Mouse (Mus musculus) CH12.LX (cell line): Measurements from ENCODE around the gene Fryl. TPM values are rescaled to one million over a fixed set of nuclear protein-coding genes. Genes with fewer than 3 reads are reported as not detected.

Source experiments
- DNase-seq: peaks from one replicate; pipeline ENCODE4 v3.0.0-alpha.2; 2013; ENCODE audit errors: extremely low read depth
- H3K27ac ChIP-seq: 2 replicates; pipeline ENCODE4 v1.5.1; 2012; ENCODE audit warnings: low read depth, mild to moderate bottlenecking, control low read depth, moderate library complexity; ENCODE audit not compliant: insufficient read depth
- H3K27me3 ChIP-seq: replicated peaks from 2 replicates; pipeline ENCODE3; 2012; ENCODE audit warnings: inconsistent platforms
- H3K36me3 ChIP-seq, 2 experiments: replicated peaks in 1 of 2; 2 replicates each; pipeline versions ENCODE3 to v1.6.1; 2012; ENCODE audit warnings: inconsistent platforms in 1 of 2, low read length in 1 of 2, mild to moderate bottlenecking in 1 of 2, mixed read lengths in 1 of 2, moderate library complexity in 1 of 2; ENCODE audit not compliant: control insufficient read depth in 1 of 2, insufficient read depth in 1 of 2
- H3K4me1 ChIP-seq, 2 experiments: 2 replicates each; pipeline ENCODE4 v1.6.1; 2012; ENCODE audit warnings: inconsistent platforms in 1 of 2, moderate library complexity in 1 of 2; ENCODE audit not compliant: insufficient read depth in 2 of 2, control insufficient read depth in 1 of 2
- H3K4me2 ChIP-seq: 2 replicates; pipeline ENCODE4 v1.6.1; 2012; ENCODE audit warnings: low read depth, mild to moderate bottlenecking, control low read depth; ENCODE audit not compliant: poor library complexity, insufficient read depth, severe bottlenecking
- H3K4me3 ChIP-seq, 3 experiments: fragments of 150-350 bp in 1 of 3; sonication (generic) in 1 of 3; replicated peaks in 1 of 3; 2 replicates each; pipeline versions ENCODE3 to v1.5.1; 2011 to 2012; ENCODE audit warnings: low read depth in 2 of 3, low read length in 2 of 3, mild to moderate bottlenecking in 2 of 3, moderate library complexity in 2 of 3, control low read depth in 1 of 3, improper control_type of control experiment in 1 of 3, inconsistent platforms in 1 of 3, mixed read lengths in 1 of 3; ENCODE audit not compliant: poor library complexity in 1 of 3
- H3K79me2 ChIP-seq: replicated peaks from 2 replicates; pipeline ENCODE4 v1.6.1; 2012; ENCODE audit warnings: mild to moderate bottlenecking, moderate library complexity; ENCODE audit not compliant: control insufficient read depth, poor library complexity, insufficient read depth, severe bottlenecking; ENCODE audit errors: extremely low read depth
- H3K9ac ChIP-seq: 2 replicates; pipeline ENCODE4 v1.6.1; 2012; ENCODE audit warnings: low read depth, mild to moderate bottlenecking, control low read depth, moderate library complexity; ENCODE audit not compliant: insufficient read depth
- H3K9me3 ChIP-seq: replicated peaks from 2 replicates; pipeline ENCODE3; 2012; ENCODE audit warnings: low read length, inconsistent platforms, mixed read lengths
- CHD1 ChIP-seq: IDR thresholded peaks from 2 replicates; pipeline ENCODE4 v1.6.1; 2012; ENCODE audit warnings: low read depth, low read length, improper control_type of control experiment, inconsistent platforms
- CHD2 ChIP-seq: IDR thresholded peaks from 2 replicates; pipeline ENCODE4 v1.6.1; 2011; ENCODE audit warnings: low read length, improper control_type of control experiment
- CTCF ChIP-seq, 2 experiments: IDR thresholded peaks in 1 of 2; conservative IDR thresholded peaks in 1 of 2; 2 replicates each; pipeline ENCODE4 v1.5.1; 2011 to 2012; ENCODE audit warnings: low read depth in 2 of 2, low read length in 2 of 2, improper control_type of control experiment in 1 of 2, inconsistent platforms in 1 of 2, mild to moderate bottlenecking in 1 of 2, moderate library complexity in 1 of 2
- E2F4 ChIP-seq: IDR thresholded peaks from 2 replicates; pipeline ENCODE4 v1.6.1; 2011; ENCODE audit warnings: low read depth, low read length, improper control_type of control experiment; ENCODE audit not compliant: insufficient replicate concordance
- ETS1 ChIP-seq: conservative IDR thresholded peaks from 2 replicates; pipeline ENCODE4 v1.6.1; 2012; ENCODE audit warnings: low read depth, mild to moderate bottlenecking, inconsistent platforms, low read length, improper control_type of control experiment, moderate library complexity
- HCFC1 ChIP-seq: IDR thresholded peaks from 2 replicates; pipeline ENCODE4 v1.6.1; 2012; ENCODE audit warnings: low read depth, mild to moderate bottlenecking, inconsistent platforms, low read length, improper control_type of control experiment
- IRF4 ChIP-seq: IDR thresholded peaks from 2 replicates; pipeline ENCODE4 v1.6.1; 2014; ENCODE audit warnings: low read depth, mild to moderate bottlenecking, inconsistent platforms, low read length, improper control_type of control experiment
- JUN ChIP-seq: IDR thresholded peaks from 2 replicates; pipeline ENCODE4 v1.6.1; 2011; ENCODE audit warnings: low read depth, mild to moderate bottlenecking, low read length, improper control_type of control experiment, moderate library complexity; ENCODE audit not compliant: insufficient read depth
- JUND ChIP-seq: conservative IDR thresholded peaks from 2 replicates; pipeline ENCODE4 v1.6.1; 2011; ENCODE audit warnings: low read depth, low read length, improper control_type of control experiment
- MAZ ChIP-seq: IDR thresholded peaks from 2 replicates; pipeline ENCODE4 v1.6.1; 2012; ENCODE audit warnings: low read depth, mild to moderate bottlenecking, inconsistent platforms, low read length, improper control_type of control experiment, moderate library complexity
- MXI1 ChIP-seq: IDR thresholded peaks from 2 replicates; pipeline ENCODE4 v1.6.1; 2011; ENCODE audit warnings: mild to moderate bottlenecking, low read depth, low read length, improper control_type of control experiment
- MYC ChIP-seq: IDR thresholded peaks from 2 replicates; pipeline ENCODE4 v1.6.1; 2011; ENCODE audit warnings: low read depth, mild to moderate bottlenecking, improper control_type of control experiment, low read length
- PAX5 ChIP-seq: IDR thresholded peaks from 2 replicates; pipeline ENCODE4 v1.6.1; 2012; ENCODE audit warnings: low read length, inconsistent platforms, mixed read lengths
- POLR2A ChIP-seq: IDR thresholded peaks from 2 replicates; pipeline ENCODE4 v1.6.1; 2011; ENCODE audit warnings: low read depth, mild to moderate bottlenecking, improper control_type of control experiment, low read length
- POLR2AphosphoS2 ChIP-seq: IDR thresholded peaks from 2 replicates; pipeline ENCODE4 v1.6.1; 2011; ENCODE audit warnings: low read depth, low read length, improper control_type of control experiment
- RAD21 ChIP-seq: IDR thresholded peaks from 2 replicates; pipeline ENCODE4 v1.6.1; 2011; ENCODE audit warnings: low read depth, mild to moderate bottlenecking, low read length, improper control_type of control experiment, moderate library complexity
- RCOR1 ChIP-seq: conservative IDR thresholded peaks from 2 replicates; pipeline ENCODE4 v1.6.1; 2012; ENCODE audit warnings: low read depth, mild to moderate bottlenecking, inconsistent platforms, low read length, improper control_type of control experiment
- SIN3A ChIP-seq: IDR thresholded peaks from 2 replicates; pipeline ENCODE4 v1.6.1; 2012; ENCODE audit warnings: low read length, improper control_type of control experiment, inconsistent platforms
- SMC3 ChIP-seq: IDR thresholded peaks from 2 replicates; pipeline ENCODE4 v1.6.1; 2011; ENCODE audit warnings: low read depth, low read length, improper control_type of control experiment
- TBP ChIP-seq: conservative IDR thresholded peaks from 2 replicates; pipeline ENCODE4 v1.6.1; 2011; ENCODE audit warnings: low read depth, low read length, improper control_type of control experiment
- TCF12 ChIP-seq: IDR thresholded peaks from 2 replicates; pipeline ENCODE4 v1.6.1; 2014; ENCODE audit warnings: low read depth, mild to moderate bottlenecking, inconsistent platforms, low read length, improper control_type of control experiment
- UBTF ChIP-seq: IDR thresholded peaks from 2 replicates; pipeline ENCODE4 v1.6.1; 2012; ENCODE audit warnings: low read depth, mild to moderate bottlenecking, inconsistent platforms, low read length, improper control_type of control experiment, moderate library complexity
- USF2 ChIP-seq: conservative IDR thresholded peaks from 2 replicates; pipeline ENCODE4 v1.6.1; 2011; ENCODE audit warnings: low read depth, low read length, improper control_type of control experiment
- ZMIZ1 ChIP-seq: IDR thresholded peaks from 2 replicates; pipeline ENCODE4 v1.6.1; 2012; ENCODE audit warnings: low read depth, mild to moderate bottlenecking, inconsistent platforms, low read length, improper control_type of control experiment
- dilution Hi-C: fragments of 300-500 bp; cut with MboI; formaldehyde crosslinking; loops from 2 replicates; pipeline ENCODE4 v1.14.3; 2020; ENCODE audit warnings: low sequenced_read_pairs; ENCODE audit not compliant: extremely low pct_unique_long_range_greater_than_20kb, extremely low pct_ligation_motif_present
- in situ Hi-C: fragments of 300-500 bp; cut with MboI; formaldehyde crosslinking; loops from 3 replicates; pipeline ENCODE4 v1.14.3; 2019; ENCODE audit warnings: low sequenced_read_pairs, low pct_ligation_motif_present, low pct_unique_long_range_greater_than_20kb, mixed read lengths
- polyA plus RNA-seq: library from polyadenylated mRNA; unstranded; fragments of >175 nt; gene quantifications from 2 replicates; pipeline ENCODE4 v1.2.1, GENCODE M21; 2012; ENCODE audit warnings: low read depth; ENCODE audit not compliant: insufficient read length
- total RNA-seq, 2 experiments: library from RNA; depleted of rRNA; stranded (reverse); fragments of 300-350 nt in 1 of 2; fragments of >200 nt in 1 of 2; gene quantifications; 2 replicates each; pipeline ENCODE4 v1.2.3; 2012 to 2014

Gene Fryl
- total and polyA plus RNA-seq, 3 experiments: 23.2 to 38.4 (median 31.3) TPM

- dilution Hi-C loops: no loop called here
- peaks cover 65 to 93% of the 10 kb centered on the region in 2 experiments for H3K36me3 ChIP-seq
- no peak overlapping the region for H3K4me2 ChIP-seq
- H3K27me3 ChIP-seq: no peaks in the 10 kb centered on the region
- no peak for TF ChIP-seq CHD1
- no peak for TF ChIP-seq POLR2A
- TF ChIP-seq TCF12: no peak
- peak; percentile 50 to 79 for TF ChIP-seq CTCF (conservative IDR thresholded peaks at IDR 0.05 in 1 of 2, IDR thresholded peaks at IDR 0.05 in 1 of 2; ENCODE audit: low read depth in 2 of 2, low read length in 2 of 2)
- TF ChIP-seq TBP: no peak
- peak; percentile 61 for TF ChIP-seq SMC3
- TF ChIP-seq MAZ: no peak
- no peak for TF ChIP-seq MYC
- TF ChIP-seq UBTF: no peak
- no peak for TF ChIP-seq RCOR1
- TF ChIP-seq IRF4: no peak
- TF ChIP-seq RAD21: peak; percentile 75
- no peak for TF ChIP-seq USF2
- H3K27ac ChIP-seq: no peak overlapping the region
- no peaks in the 10 kb centered on the region for H3K79me2 ChIP-seq
- peaks cover 0 to 2% of the 10 kb centered on the region in 2 experiments; a peak in 1 of 4 replicates for H3K4me1 ChIP-seq
- no peaks in the 10 kb centered on the region for H3K9me3 ChIP-seq
- H3K4me3 ChIP-seq: no peak overlapping the region
- in situ Hi-C loops: no loop called here
- H3K9ac ChIP-seq: no peak overlapping the region
- DNase-seq: peak; percentile 66
Observed at GRCm38 (mm10) chr5:73071319-73071718, 185.1 kb downstream of the Fryl start.

- no peaks in the 10 kb centered on the region for H3K9me3 ChIP-seq
- no peak overlapping the region for H3K9ac ChIP-seq
- no peak overlapping the region for H3K4me3 ChIP-seq
- no peak for TF ChIP-seq CHD1
- TF ChIP-seq JUND: no peak
- no peak for TF ChIP-seq SIN3A
- no peak for TF ChIP-seq TCF12
- no peak for TF ChIP-seq ZMIZ1
- TF ChIP-seq RAD21: no peak
- TF ChIP-seq ETS1: no peak
- TF ChIP-seq E2F4: no peak
- no peak for TF ChIP-seq UBTF
- no peak for TF ChIP-seq RCOR1
- TF ChIP-seq SMC3: no peak
- no peak for TF ChIP-seq TBP
- TF ChIP-seq HCFC1: no peak
- no peak for TF ChIP-seq JUN
- no peak for TF ChIP-seq PAX5
- no peak for TF ChIP-seq POLR2AphosphoS2
- TF ChIP-seq MXI1: no peak
- TF ChIP-seq USF2: no peak
- no peak for TF ChIP-seq CHD2
- no peak for TF ChIP-seq CTCF (conservative IDR thresholded peaks at IDR 0.05 in 1 of 2, IDR thresholded peaks at IDR 0.05 in 1 of 2; ENCODE audit: low read depth in 2 of 2, low read length in 2 of 2)
- H3K4me2 ChIP-seq: no peak overlapping the region
- no peak for DNase-seq
- H3K79me2 ChIP-seq: no peaks in the 10 kb centered on the region
- H3K27me3 ChIP-seq: no peaks in the 10 kb centered on the region
- dilution Hi-C loops (no loop called here), in situ Hi-C loops (no loop called here)
- peaks cover 51 to 83% of the 10 kb centered on the region in 2 experiments for H3K36me3 ChIP-seq
- H3K27ac ChIP-seq: no peak overlapping the region
- H3K4me1 ChIP-seq: peaks cover 0 to 2% of the 10 kb centered on the region in 2 experiments; a peak in 1 of 4 replicates
Observed at GRCm38 (mm10) chr5:73066946-73067345, 189.5 kb downstream of the Fryl start.
